Mouse (Mus musculus): ENCODE measurements at regions not wholly inside any gene's neighbourhood (a gene's known extent, or its start where the extent isn't known, plus 50 kb on each side); places are given as distances from the start of the nearest gene placed in this dataset.

DNA sequence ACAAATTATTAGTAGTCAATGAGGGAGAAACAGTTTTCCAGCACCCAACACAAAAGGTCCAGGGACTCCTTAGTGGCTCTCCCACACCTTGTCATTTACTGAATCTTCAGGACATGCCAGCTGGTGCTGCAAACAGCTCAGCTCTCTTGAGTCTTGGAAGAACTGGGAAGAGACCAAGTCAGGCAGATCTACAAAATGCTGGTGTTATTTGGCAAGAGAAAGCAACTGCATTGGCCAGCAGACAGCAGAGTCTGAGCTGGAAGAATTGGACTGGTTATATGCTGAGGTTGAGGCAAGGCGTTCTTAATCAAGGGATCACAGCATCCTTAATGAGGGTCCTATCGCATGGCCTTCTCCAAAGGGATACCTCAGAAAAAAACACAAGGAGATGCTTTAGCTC is 124.2 kb upstream of the Lef1 start:
- TF ChIP-seq CTCF (IDR thresholded peaks at IDR 0.05; ENCODE audit: extremely low read depth, insufficient read length, insufficient replicate concordance, low read depth, low read length) (no peak), POLR2A (IDR thresholded peaks at IDR 0.05; ENCODE audit: low read depth, low read length) (no peak)
